Mouse (Mus musculus): Measurements from ENCODE around the gene Asprv1. TPM values are rescaled to one million over a fixed set of nuclear protein-coding genes. Genes with fewer than 3 reads are reported as not detected.

Asprv1 gene
- polyA plus RNA-seq, 1 experiment, result 0.67 TPM

GRCm38 (mm10) chr6:86639180-86640160 lies 11.5 kb downstream of the Asprv1 start:
- no peak overlapping the region for H3K4me3 ChIP-seq (ENCODE audit: insufficient read depth, low read depth, low read length)
- H3K27ac ChIP-seq (replicated peaks; ENCODE audit: low read depth, low read length), result peak overlapping the region; percentile 59; the same call in 1 of the 2 replicates
- peaks cover 4% of the 10 kb centered on the region; the same call in 1 of the 2 replicates for H3K4me1 ChIP-seq (ENCODE audit: control insufficient read depth, insufficient read depth, insufficient read length, low read length)

GRCm38 (mm10) chr6:86640161-86640560 lies 12.2 kb downstream of the Asprv1 start:
- Histone ChIP-seq H3K27ac (replicated peaks; ENCODE audit: low read depth, low read length) (no peak overlapping the region), H3K4me3 (ENCODE audit: insufficient read depth, low read depth, low read length) (no peak overlapping the region), H3K4me1 (ENCODE audit: control insufficient read depth, insufficient read depth, insufficient read length, low read length) (peaks cover 4% of the 10 kb centered on the region; the same call in 1 of the 2 replicates)

GRCm38 (mm10) chr6:86640776-86641175 lies 12.8 kb downstream of the Asprv1 start:
- H3K27ac ChIP-seq (replicated peaks; ENCODE audit: low read depth, low read length), result no peak overlapping the region
- peaks cover 4% of the 10 kb centered on the region; the same call in 1 of the 2 replicates for H3K4me1 ChIP-seq (ENCODE audit: control insufficient read depth, insufficient read depth, insufficient read length, low read length)
- no peak overlapping the region for H3K4me3 ChIP-seq (ENCODE audit: insufficient read depth, low read depth, low read length)

- Histone ChIP-seq H3K27ac (replicated peaks; ENCODE audit: low read depth, low read length) (no peak overlapping the region), H3K4me1 (ENCODE audit: control insufficient read depth, insufficient read depth, insufficient read length, low read length) (peaks cover 4% of the 10 kb centered on the region; the same call in 1 of the 2 replicates)
Measured at GRCm38 (mm10) chr6:86641716-86642115, 13.8 kb downstream of the Asprv1 start.

GRCm38 (mm10) chr6:86644775-86645400 lies 16.9 kb downstream of the Asprv1 start:
- Histone ChIP-seq H3K4me1 (ENCODE audit: control insufficient read depth, insufficient read depth, insufficient read length, low read length) (no peaks in the 10 kb centered on the region), H3K27ac (replicated peaks; ENCODE audit: low read depth, low read length) (no peak overlapping the region), H3K4me3 (ENCODE audit: insufficient read depth, low read depth, low read length) (no peak overlapping the region)

More at GRCm38 (mm10) chr6:86641716-86642115, 13.8 kb downstream of the Asprv1 start:
- no peak overlapping the region for H3K4me3 ChIP-seq (ENCODE audit: insufficient read depth, low read depth, low read length)

- no peak overlapping the region for H3K27ac ChIP-seq (replicated peaks; ENCODE audit: low read depth, low read length)
- H3K4me3 ChIP-seq (ENCODE audit: insufficient read depth, low read depth, low read length), result no peak overlapping the region
- no peaks in the 10 kb centered on the region for H3K4me1 ChIP-seq (ENCODE audit: control insufficient read depth, insufficient read depth, insufficient read length, low read length)
Measured at GRCm38 (mm10) chr6:86645551-86645950, 17.6 kb downstream of the Asprv1 start.

- no peaks in the 10 kb centered on the region for H3K4me1 ChIP-seq (ENCODE audit: control insufficient read depth, insufficient read depth, insufficient read length, low read length)
- H3K27ac ChIP-seq (replicated peaks; ENCODE audit: low read depth, low read length), result no peak overlapping the region
- no peak overlapping the region for H3K4me3 ChIP-seq (ENCODE audit: insufficient read depth, low read depth, low read length)
Measured at GRCm38 (mm10) chr6:86646143-86646542, 18.2 kb downstream of the Asprv1 start.

- Histone ChIP-seq H3K4me3 (ENCODE audit: insufficient read depth, low read depth, low read length) (no peak overlapping the region), H3K27ac (replicated peaks; ENCODE audit: low read depth, low read length) (no peak overlapping the region), H3K4me1 (ENCODE audit: control insufficient read depth, insufficient read depth, insufficient read length, low read length) (no peaks in the 10 kb centered on the region)
Measured at GRCm38 (mm10) chr6:86653026-86653425, 25.1 kb downstream of the Asprv1 start.

- Histone ChIP-seq H3K27ac (replicated peaks; ENCODE audit: low read depth, low read length) (no peak overlapping the region), H3K4me3 (ENCODE audit: insufficient read depth, low read depth, low read length) (no peak overlapping the region)
Measured at GRCm38 (mm10) chr6:86654270-86654916, 26.4 kb downstream of the Asprv1 start.

GRCm38 (mm10) chr6:86658501-86658900 lies 30.5 kb downstream of the Asprv1 start:
- no peaks in the 10 kb centered on the region for H3K4me1 ChIP-seq (ENCODE audit: control insufficient read depth, insufficient read depth, insufficient read length, low read length)
- no peak overlapping the region for H3K27ac ChIP-seq (replicated peaks; ENCODE audit: low read depth, low read length)
- no peak overlapping the region for H3K4me3 ChIP-seq (ENCODE audit: insufficient read depth, low read depth, low read length)

More at GRCm38 (mm10) chr6:86654270-86654916, 26.4 kb downstream of the Asprv1 start:
- H3K4me1 ChIP-seq (ENCODE audit: control insufficient read depth, insufficient read depth, insufficient read length, low read length), result no peaks in the 10 kb centered on the region

GRCm38 (mm10) chr6:86660161-86660877 lies 32.4 kb downstream of the Asprv1 start:
- no peak overlapping the region for H3K27ac ChIP-seq (replicated peaks; ENCODE audit: low read depth, low read length)
- no peaks in the 10 kb centered on the region for H3K4me1 ChIP-seq (ENCODE audit: control insufficient read depth, insufficient read depth, insufficient read length, low read length)
- H3K4me3 ChIP-seq (ENCODE audit: insufficient read depth, low read depth, low read length), result no peak overlapping the region

GRCm38 (mm10) chr6:86665076-86665475 lies 37.1 kb downstream of the Asprv1 start:
- Histone ChIP-seq H3K4me3 (ENCODE audit: insufficient read depth, low read depth, low read length) (no peak overlapping the region), H3K27ac (replicated peaks; ENCODE audit: low read depth, low read length) (no peak overlapping the region), H3K4me1 (ENCODE audit: control insufficient read depth, insufficient read depth, insufficient read length, low read length) (0 out of 2 replicates have a peak, but pooled peaks cover 2% of the 10 kb centered on the region)

GRCm38 (mm10) chr6:86665560-86666307 lies 37.8 kb downstream of the Asprv1 start:
- Histone ChIP-seq H3K27ac (replicated peaks; ENCODE audit: low read depth, low read length) (no peak overlapping the region), H3K4me3 (ENCODE audit: insufficient read depth, low read depth, low read length) (no peak overlapping the region), H3K4me1 (ENCODE audit: control insufficient read depth, insufficient read depth, insufficient read length, low read length) (0 out of 2 replicates have a peak, but pooled peaks cover 2% of the 10 kb centered on the region)

- no peak overlapping the region for H3K4me3 ChIP-seq (ENCODE audit: insufficient read depth, low read depth, low read length)
- H3K4me1 ChIP-seq (ENCODE audit: control insufficient read depth, insufficient read depth, insufficient read length, low read length), result 0 out of 2 replicates have a peak, but pooled peaks cover 2% of the 10 kb centered on the region
Measured at GRCm38 (mm10) chr6:86667061-86667460, 39.1 kb downstream of the Asprv1 start.

More at GRCm38 (mm10) chr6:86667061-86667460, 39.1 kb downstream of the Asprv1 start:
- H3K27ac ChIP-seq (replicated peaks; ENCODE audit: low read depth, low read length), result no peak overlapping the region

All from brown adipose tissue, adult 24 weeks (tissue).